Mouse (Mus musculus) megakaryocyte, embryonic 14.5 days (primary cell): Measurements from ENCODE around the gene Pacrg.

Experiments used
- FLI1 ChIP-seq: IDR thresholded peaks from 2 replicates; pipeline ENCODE4 v1.6.1; 2012; ENCODE audit warnings: low read length, inconsistent platforms, mixed read lengths
- GATA1 ChIP-seq: IDR thresholded peaks from 3 replicates; pipeline ENCODE4 v1.6.1; 2012; ENCODE audit warnings: mixed read lengths, low read length, inconsistent platforms, borderline replicate concordance

GRCm38 (mm10) chr17:10483945-10484546, 356.1 kb downstream of the Pacrg start:
- TF ChIP-seq GATA1: no peak
- no peak for TF ChIP-seq FLI1
